Mouse (Mus musculus) liver, adult 2 months (tissue): Measurements from ENCODE around the gene Ccdc60. TPM values are rescaled to one million over a fixed set of nuclear protein-coding genes. Genes with fewer than 3 reads are reported as not detected.
"Not testable (repeated sequence)": the region's sequence is repeated elsewhere in the genome, so short reads cannot be mapped to it uniquely, and the experiment has no call there.

Experiments
- DNase-seq: peaks from one replicate; pipeline ENCODE4 v3.0.0-alpha.2; 2011; ENCODE audit warnings: low read depth, low spot score; ENCODE audit errors: extremely low read depth
- H3K27ac ChIP-seq: fragments of 200-500 bp; replicated peaks from 2 replicates; pipeline ENCODE4 v1.5.1; 2012; ENCODE audit warnings: low read depth, mild to moderate bottlenecking, control low read depth, inconsistent platforms, low read length; ENCODE audit not compliant: insufficient read depth
- H3K27me3 ChIP-seq: fragments of 200-500 bp; 2 replicates; pipeline ENCODE4 v1.6.1; 2012; ENCODE audit warnings: mild to moderate bottlenecking, moderate library complexity, low read length, inconsistent platforms; ENCODE audit not compliant: control insufficient read depth, insufficient read depth
- H3K36me3 ChIP-seq: fragments of 200-500 bp; 2 replicates; pipeline ENCODE4 v1.6.1; 2012; ENCODE audit warnings: low read length, inconsistent platforms; ENCODE audit not compliant: control insufficient read depth, insufficient read depth
- H3K4me1 ChIP-seq: fragments of 200-500 bp; 2 replicates; pipeline ENCODE4 v1.6.1; 2011; ENCODE audit warnings: low read length; ENCODE audit not compliant: control insufficient read depth, insufficient read depth
- H3K4me3 ChIP-seq: fragments of 200-500 bp; 2 replicates; pipeline ENCODE4 v1.5.1; 2011; ENCODE audit warnings: low read depth, mild to moderate bottlenecking, control low read depth, low read length, moderate library complexity; ENCODE audit not compliant: insufficient read depth
- H3K79me2 ChIP-seq: fragments of 200-500 bp; 2 replicates; pipeline ENCODE4 v1.6.1; 2012; ENCODE audit warnings: inconsistent platforms, mild to moderate bottlenecking, low read length, moderate library complexity; ENCODE audit not compliant: control insufficient read depth, insufficient read depth
- H3K9ac ChIP-seq: fragments of 200-500 bp; 2 replicates; pipeline ENCODE4 v1.6.1; 2012; ENCODE audit warnings: low read depth, mild to moderate bottlenecking, control low read depth, inconsistent platforms, low read length
- CTCF ChIP-seq: fragments of 200-500 bp; IDR thresholded peaks from 2 replicates; pipeline ENCODE4 v1.5.1; 2011; ENCODE audit warnings: low read depth, low read length, control low read depth
- POLR2A ChIP-seq: fragments of 200-500 bp; IDR thresholded peaks from 2 replicates; pipeline ENCODE4 v1.6.1; 2011; ENCODE audit warnings: low read length, control low read depth; ENCODE audit not compliant: insufficient read depth; ENCODE audit errors: extremely low read depth
- WGBS: fragments of 180-500 bp; shearing (Covaris S2); methylation state at CpG from one replicate; pipeline ENCODE4 v1.1.7; 2018; 5-methylcytosine and 5-hydroxymethylcytosine counted together
- polyA plus RNA-seq: library from polyadenylated mRNA; depleted of rRNA; stranded (reverse); fragments of >200 nt; gene quantifications from 2 replicates; pipeline ENCODE4 v1.2.3, GENCODE M21; 2012
- total RNA-seq: library from RNA; depleted of rRNA; stranded (reverse); fragments of >200 nt; gene quantifications from 2 replicates; pipeline ENCODE4 v1.2.3, GENCODE M21; 2014

Gene Ccdc60
- total and polyA plus RNA-seq, 2 experiments: not detected

- DNase-seq: no peak
These were observed 23.4 kb upstream of the Ccdc60 start for GRCm38 (mm10) chr5:116312111-116312737.

GRCm38 (mm10) chr5:116311636-116312035 is 22.9 kb upstream of the Ccdc60 start:
- Histone ChIP-seq H3K4me1 (no peaks in the 10 kb centered on the region), H3K4me3 (no peak overlapping the region), H3K27me3 (no peaks in the 10 kb centered on the region), H3K27ac (no peak overlapping the region), H3K36me3 (no peaks in the 10 kb centered on the region), H3K79me2 (no peaks in the 10 kb centered on the region), H3K9ac (no peak overlapping the region)
- no peak for TF ChIP-seq POLR2A
- no peak for TF ChIP-seq CTCF
- 91% methylated on average over 6 of the region's 6 CpGs for WGBS
- no peak for DNase-seq

More at GRCm38 (mm10) chr5:116312111-116312737, 23.4 kb upstream of the Ccdc60 start:
- no peaks in the 10 kb centered on the region for H3K4me1 ChIP-seq
- WGBS: 68% methylated on average over 15 of the region's 15 CpGs
- H3K79me2 ChIP-seq: no peaks in the 10 kb centered on the region
- H3K9ac ChIP-seq: no peak overlapping the region
- no peaks in the 10 kb centered on the region for H3K36me3 ChIP-seq
- no peaks in the 10 kb centered on the region for H3K27me3 ChIP-seq
- H3K27ac ChIP-seq: no peak overlapping the region
- no peak overlapping the region for H3K4me3 ChIP-seq
- TF ChIP-seq POLR2A (no peak), CTCF (no peak)

GRCm38 (mm10) chr5:116309383-116309801 is 20.6 kb upstream of the Ccdc60 start:
- Histone ChIP-seq H3K27ac (no peak overlapping the region), H3K9ac (no peak overlapping the region), H3K4me1 (no peaks in the 10 kb centered on the region), H3K79me2 (no peaks in the 10 kb centered on the region), H3K27me3 (no peaks in the 10 kb centered on the region), H3K4me3 (no peak overlapping the region), H3K36me3 (no peaks in the 10 kb centered on the region)
- WGBS: 41% methylated on average over 6 of the region's 6 CpGs
- TF ChIP-seq POLR2A (no peak), CTCF (no peak)
- no peak for DNase-seq

- no peaks in the 10 kb centered on the region for H3K27me3 ChIP-seq
- DNase-seq: no peak
- H3K36me3 ChIP-seq: no peaks in the 10 kb centered on the region
- H3K4me3 ChIP-seq: no peak overlapping the region
- H3K4me1 ChIP-seq: no peaks in the 10 kb centered on the region
- no peak overlapping the region for H3K27ac ChIP-seq
- 67% methylated on average over 4 of the region's 4 CpGs for WGBS
- H3K79me2 ChIP-seq: no peaks in the 10 kb centered on the region
- TF ChIP-seq POLR2A: no peak
- no peak for TF ChIP-seq CTCF
- no peak overlapping the region for H3K9ac ChIP-seq
These were observed 16.8 kb upstream of the Ccdc60 start for GRCm38 (mm10) chr5:116305557-116305956.

- H3K4me3 ChIP-seq, H3K4me1 ChIP-seq, DNase-seq, H3K9ac ChIP-seq, H3K27me3 ChIP-seq, H3K36me3 ChIP-seq, H3K79me2 ChIP-seq, H3K27ac ChIP-seq: not testable (repeated sequence)
These were observed 16.4 kb upstream of the Ccdc60 start for GRCm38 (mm10) chr5:116305146-116305545.

- no peak for TF ChIP-seq POLR2A
- no peak for TF ChIP-seq CTCF
- Histone ChIP-seq H3K27me3 (no peaks in the 10 kb centered on the region), H3K36me3 (no peaks in the 10 kb centered on the region), H3K4me3 (no peak overlapping the region), H3K9ac (no peak overlapping the region), H3K27ac (no peak overlapping the region), H3K4me1 (no peaks in the 10 kb centered on the region), H3K79me2 (no peaks in the 10 kb centered on the region)
- 66% methylated on average over 9 of the region's 9 CpGs for WGBS
- DNase-seq: no peak
These were observed 12.2 kb upstream of the Ccdc60 start for GRCm38 (mm10) chr5:116300984-116301383.
